Mouse (Mus musculus): ENCODE measurements around the gene 2310022A10Rik.
A peak's percentile ranks its signal among the peaks of the same experiment; 100 is the strongest.

2310022A10Rik gene

GRCm38 (mm10) chr7:27590566-27591213 is 37.7 kb downstream of the 2310022A10Rik start:
- no peak for DNase-seq (ENCODE audit: low spot score in 2 of 2)

GRCm38 (mm10) chr7:27591266-27592216 is 38.5 kb downstream of the 2310022A10Rik start, which contains the start of gene Akt2:
Gene Akt2, plus strand, starts transcription at chr7:27591552.
- DNase-seq (ENCODE audit: low spot score in 2 of 2) = peak; percentile 93 to 96

- peak; percentile 34 to 52 for DNase-seq (ENCODE audit: low spot score in 2 of 2)
These were observed 39.3 kb downstream of the 2310022A10Rik start for GRCm38 (mm10) chr7:27592217-27592929.

GRCm38 (mm10) chr7:27592934-27593645 is 40.1 kb downstream of the 2310022A10Rik start:
- peak; percentile 49 to 57 for DNase-seq (ENCODE audit: low spot score in 2 of 2)

GRCm38 (mm10) chr7:27596586-27597503 is 43.8 kb downstream of the 2310022A10Rik start:
- peak; percentile 51 to 65 for DNase-seq (ENCODE audit: low spot score in 2 of 2)

GRCm38 (mm10) chr7:27598053-27598452 is 45.0 kb downstream of the 2310022A10Rik start:
- no peak for DNase-seq (ENCODE audit: low spot score in 2 of 2)

- no peak for DNase-seq (ENCODE audit: low spot score in 2 of 2)
These were observed 48.6 kb downstream of the 2310022A10Rik start for GRCm38 (mm10) chr7:27601628-27602027.

GRCm38 (mm10) chr7:27602161-27602560 is 49.1 kb downstream of the 2310022A10Rik start:
- no peak for DNase-seq (ENCODE audit: low spot score in 2 of 2)

GRCm38 (mm10) chr7:27602835-27603234 is 49.8 kb downstream of the 2310022A10Rik start:
- DNase-seq (ENCODE audit: low spot score in 2 of 2) = no peak

GRCm38 (mm10) chr7:27604661-27605348 is 51.8 kb downstream of the 2310022A10Rik start:
- DNase-seq (ENCODE audit: low spot score in 2 of 2) = no peak

- DNase-seq (ENCODE audit: low spot score in 2 of 2) = peak; percentile 76 to 79
These were observed 52.7 kb downstream of the 2310022A10Rik start for GRCm38 (mm10) chr7:27605499-27606285.

- no peak for DNase-seq (ENCODE audit: low spot score in 2 of 2)
These were observed 53.6 kb downstream of the 2310022A10Rik start for GRCm38 (mm10) chr7:27606481-27607254.

- DNase-seq (ENCODE audit: low spot score in 2 of 2) = peak; percentile 86
These were observed 54.5 kb downstream of the 2310022A10Rik start for GRCm38 (mm10) chr7:27607580-27607979.

GRCm38 (mm10) chr7:27608130-27608529 is 55.1 kb downstream of the 2310022A10Rik start:
- no peak for DNase-seq (ENCODE audit: low spot score in 2 of 2)

- DNase-seq (ENCODE audit: low spot score in 2 of 2) = peak in 1 of 2 experiments; percentile 19
These were observed 56.3 kb downstream of the 2310022A10Rik start for GRCm38 (mm10) chr7:27609285-27609684.

GRCm38 (mm10) chr7:27609688-27610087 is 56.7 kb downstream of the 2310022A10Rik start:
- DNase-seq (ENCODE audit: low spot score in 2 of 2) = no peak

GRCm38 (mm10) chr7:27610370-27610769 is 57.3 kb downstream of the 2310022A10Rik start:
- no peak for DNase-seq (ENCODE audit: low spot score in 2 of 2)

GRCm38 (mm10) chr7:27610871-27611270 is 57.8 kb downstream of the 2310022A10Rik start:
- no peak for DNase-seq (ENCODE audit: low spot score in 2 of 2)
